Mouse (Mus musculus) forebrain, embryonic 16.5 days (tissue): ENCODE measurements around the gene Mgrn1. TPM values are rescaled to one million over a fixed set of nuclear protein-coding genes. Genes with fewer than 3 reads are reported as not detected.

Experiments used
- ATAC-seq: fragments of 200-750 bp; cut with Nextera tagmentation; 2 replicates; pipeline ENCODE4 v1.8.0; 2017; ENCODE audit warnings: mild to moderate bottlenecking, moderate library complexity
- H3K27ac ChIP-seq: fragments of 300-500 bp; sonication (generic); 2 replicates; pipeline ENCODE4 v1.5.1; 2014; ENCODE audit warnings: low read length, control low read depth
- H3K27me3 ChIP-seq: fragments of 300-500 bp; sonication (generic); replicated peaks from 2 replicates; pipeline ENCODE4 v1.6.1; 2014; ENCODE audit warnings: low read length; ENCODE audit not compliant: control insufficient read depth, insufficient read depth
- H3K36me3 ChIP-seq: fragments of 300-500 bp; sonication (generic); 2 replicates; pipeline ENCODE4 v1.6.1; 2014; ENCODE audit not compliant: control insufficient read depth, insufficient read depth
- H3K4me1 ChIP-seq: fragments of 300-500 bp; sonication (generic); replicated peaks from 2 replicates; pipeline ENCODE4 v1.6.1; 2014; ENCODE audit warnings: low read length; ENCODE audit not compliant: control insufficient read depth, insufficient read depth
- H3K4me2 ChIP-seq: fragments of 300-500 bp; sonication (generic); 2 replicates; pipeline ENCODE4 v1.6.1; 2014; ENCODE audit warnings: mild to moderate bottlenecking, low read length, control low read depth
- H3K4me3 ChIP-seq: fragments of 300-500 bp; sonication (generic); replicated peaks from 2 replicates; pipeline ENCODE4 v1.5.1; 2014; ENCODE audit warnings: mild to moderate bottlenecking, low read length, control low read depth
- H3K9ac ChIP-seq: fragments of 300-500 bp; sonication (generic); replicated peaks from 2 replicates; pipeline ENCODE4 v1.6.1; 2014; ENCODE audit warnings: low read depth, low read length, control low read depth
- H3K9me3 ChIP-seq: fragments of 300-500 bp; sonication (generic); 2 replicates; pipeline ENCODE4 v1.6.1; 2016; ENCODE audit warnings: low read length; ENCODE audit not compliant: control insufficient read depth
- WGBS: fragments of 180-500 bp; shearing (Covaris S2); extraction: QIAGEN DNeasy Blood & Tissue Kit; methylation state at CpG from one replicate; pipeline ENCODE4 v1.1.7; 2014; 5-methylcytosine and 5-hydroxymethylcytosine counted together
- polyA plus RNA-seq: library from polyadenylated mRNA; unstranded; fragments of >200 nt; fragmentation: Nextera tagmentation; extraction: Ambion mirVana; gene quantifications from 2 replicates; pipeline ENCODE4 v1.2.1, GENCODE M21; 2015

Gene Mgrn1
- polyA plus RNA-seq, 1 experiment from 2014 or later = 108 TPM

DNA sequence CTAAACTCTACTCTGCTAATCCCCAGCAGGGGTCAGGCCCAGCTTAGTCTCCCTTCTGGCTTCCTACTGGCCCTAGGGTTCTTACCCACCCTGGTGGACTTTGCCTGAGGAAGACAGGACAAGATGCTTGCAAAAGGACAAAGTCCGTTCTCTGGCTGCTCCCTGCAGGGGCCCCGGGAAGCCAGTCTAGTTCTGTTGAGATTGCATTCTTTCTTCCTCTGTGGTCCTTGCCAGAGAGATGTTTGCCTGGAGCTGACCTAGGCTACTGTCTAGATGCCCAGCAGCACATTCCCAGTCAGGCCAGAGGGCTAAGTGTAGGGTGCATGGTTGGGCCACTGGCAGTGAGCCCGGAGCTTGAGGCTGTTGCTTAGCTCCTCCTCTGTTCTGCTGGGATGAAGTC, 46.4 kb downstream of the Mgrn1 start:
- Histone ChIP-seq H3K36me3 (peaks cover 28% of the 10 kb centered on the region), H3K4me1 (no peaks in the 10 kb centered on the region), H3K27ac (no peak overlapping the region), H3K9ac (no peak overlapping the region), H3K4me2 (no peak overlapping the region), H3K27me3 (no peaks in the 10 kb centered on the region), H3K9me3 (no peaks in the 10 kb centered on the region), H3K4me3 (no peak overlapping the region)
- no peak for ATAC-seq
- WGBS = 87% methylated on average over 3 of the region's 3 CpGs

- H3K36me3 ChIP-seq = peaks cover 21% of the 10 kb centered on the region
- no peak overlapping the region for H3K9ac ChIP-seq
- H3K9me3 ChIP-seq = no peaks in the 10 kb centered on the region
- H3K27me3 ChIP-seq = no peaks in the 10 kb centered on the region
- H3K4me3 ChIP-seq = no peak overlapping the region
- no peak for ATAC-seq
- H3K4me1 ChIP-seq = peaks cover 14% of the 10 kb centered on the region
- H3K27ac ChIP-seq = no peak overlapping the region
- no peak overlapping the region for H3K4me2 ChIP-seq
- 97% methylated on average over 31 of the region's 31 CpGs for WGBS
These were observed 49.4 kb downstream of the Mgrn1 start for GRCm38 (mm10) chr16:4935430-4935829.

DNA sequence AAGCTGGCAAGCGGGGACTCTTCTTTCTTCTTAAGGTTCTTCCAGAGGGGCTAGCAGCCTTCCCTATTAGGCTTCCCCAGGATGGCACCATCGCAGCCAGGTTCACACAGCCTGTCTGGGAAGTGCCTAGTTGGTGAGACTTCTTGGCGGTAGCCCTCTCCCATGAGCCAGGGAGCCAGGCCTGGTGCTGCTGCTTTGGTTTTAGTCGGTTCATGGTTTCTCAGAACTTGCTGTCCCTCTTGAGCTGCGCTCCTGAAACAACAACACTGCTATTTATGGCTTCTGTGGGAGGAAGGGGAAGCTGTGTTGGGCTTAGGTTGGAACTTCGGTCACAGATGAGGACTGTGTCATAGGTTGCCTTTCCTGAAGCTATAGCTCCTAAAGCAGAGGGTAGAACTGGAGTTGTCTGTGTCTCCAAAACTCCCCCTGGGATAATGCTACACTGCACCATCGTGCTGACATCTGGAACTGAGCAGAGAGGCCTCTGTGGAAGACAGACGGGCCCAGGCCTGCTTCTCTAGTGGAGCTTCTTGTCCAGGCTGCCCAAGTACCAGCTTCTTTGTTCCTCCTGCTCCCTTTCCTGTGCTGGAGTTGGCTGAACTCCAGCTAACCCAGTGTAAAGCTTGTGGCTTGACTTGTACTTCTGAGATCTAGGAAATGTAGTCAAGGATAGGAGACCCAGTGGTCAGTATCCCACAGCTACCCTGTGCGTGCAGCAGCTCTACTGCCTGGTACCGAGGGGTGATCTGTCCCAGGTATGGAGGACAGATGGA, 50.1 kb downstream of the Mgrn1 start:
- Histone ChIP-seq H3K4me1 (peaks cover 16% of the 10 kb centered on the region), H3K4me2 (no peak overlapping the region), H3K27ac (no peak overlapping the region), H3K9me3 (no peaks in the 10 kb centered on the region), H3K36me3 (peaks cover 21% of the 10 kb centered on the region), H3K27me3 (no peaks in the 10 kb centered on the region), H3K4me3 (no peak overlapping the region), H3K9ac (no peak overlapping the region)
- no peak for ATAC-seq
- 90% methylated on average over 10 of the region's 10 CpGs for WGBS

GRCm38 (mm10) chr16:4937351-4938190, 51.5 kb downstream of the Mgrn1 start:
- H3K9me3 ChIP-seq = no peaks in the 10 kb centered on the region
- ATAC-seq = no peak
- H3K9ac ChIP-seq = no peak overlapping the region
- H3K4me1 ChIP-seq = peaks cover 16% of the 10 kb centered on the region
- H3K27ac ChIP-seq = no peak overlapping the region
- H3K27me3 ChIP-seq = no peaks in the 10 kb centered on the region
- 92% methylated on average over 8 of the region's 8 CpGs for WGBS
- H3K4me3 ChIP-seq = no peak overlapping the region
- peaks cover 27% of the 10 kb centered on the region for H3K36me3 ChIP-seq
- no peak overlapping the region for H3K4me2 ChIP-seq

DNA sequence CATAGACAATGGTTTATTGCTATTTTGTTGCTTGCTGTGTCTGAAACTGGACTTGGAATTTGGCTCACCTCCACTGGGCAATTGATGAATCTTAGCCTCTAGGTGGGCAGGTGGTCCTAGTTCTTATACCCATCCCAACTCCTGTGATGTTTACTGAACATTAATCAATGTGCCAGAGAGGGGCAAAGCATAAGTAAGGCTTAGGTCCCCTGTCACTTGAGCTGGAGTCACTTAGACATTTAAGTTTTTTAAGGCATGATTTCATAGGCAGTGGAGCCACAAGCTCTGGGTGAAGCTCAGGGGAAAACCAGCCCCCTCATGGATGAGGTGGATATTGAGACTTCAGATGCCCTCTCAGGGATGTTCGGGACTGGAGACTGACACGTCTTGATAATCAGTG, 52.4 kb downstream of the Mgrn1 start, which contains the start of gene Nudt16l1:
TSS of gene Nudt16l1 (plus strand) at position 301 of the 400 bp plus-strand sequence.
- Histone ChIP-seq H3K4me3 (peak within 1 kb of the TSS; percentile 90), H3K27me3 (no peaks in the 10 kb centered on the region), H3K36me3 (peaks cover 23% of the 10 kb centered on the region), H3K4me1 (peaks cover 16% of the 10 kb centered on the region), H3K27ac (peak within 1 kb of the TSS; percentile 65), H3K9ac (peak within 1 kb of the TSS; percentile 91), H3K4me2 (peak within 1 kb of the TSS; percentile 90), H3K9me3 (no peaks in the 10 kb centered on the region)
- WGBS = 3% methylated on average over 2 of the region's 2 CpGs
- no peak for ATAC-seq

GRCm38 (mm10) chr16:4938989-4939388, 52.9 kb downstream of the Mgrn1 start:
- WGBS = 0% methylated on average over 28 of the region's 28 CpGs
- no peaks in the 10 kb centered on the region for H3K9me3 ChIP-seq
- peak overlapping the region; percentile 90 for H3K4me3 ChIP-seq
- peaks cover 23% of the 10 kb centered on the region for H3K36me3 ChIP-seq
- peak overlapping the region; percentile 65 for H3K27ac ChIP-seq
- H3K9ac ChIP-seq = peak overlapping the region; percentile 91
- H3K27me3 ChIP-seq = no peaks in the 10 kb centered on the region
- H3K4me2 ChIP-seq = peak overlapping the region; percentile 90
- H3K4me1 ChIP-seq = peaks cover 16% of the 10 kb centered on the region
- ATAC-seq = peak; percentile 97

DNA sequence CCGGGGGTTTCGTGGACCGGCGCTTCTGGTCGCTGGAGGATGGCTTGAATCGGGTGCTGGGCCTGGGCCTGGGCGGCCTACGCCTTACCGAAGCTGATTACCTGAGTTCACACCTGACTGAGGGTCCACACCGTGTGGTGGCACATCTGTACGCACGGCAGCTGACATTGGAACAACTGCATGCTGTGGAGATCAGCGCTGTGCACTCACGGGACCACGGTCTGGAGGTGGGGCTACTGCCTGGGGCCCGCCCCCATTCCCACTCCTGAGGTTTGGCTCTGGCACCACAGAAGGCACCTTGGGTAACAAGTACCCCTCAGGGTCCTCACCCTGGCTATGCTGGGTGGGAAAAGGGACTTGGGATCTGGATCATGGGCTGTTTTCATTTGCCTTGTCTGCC, 53.4 kb downstream of the Mgrn1 start:
- Histone ChIP-seq H3K27me3 (no peaks in the 10 kb centered on the region), H3K9ac (peak overlapping the region; percentile 91), H3K36me3 (peaks cover 23% of the 10 kb centered on the region), H3K9me3 (no peaks in the 10 kb centered on the region), H3K4me1 (peaks cover 16% of the 10 kb centered on the region), H3K4me2 (peak overlapping the region; percentile 90), H3K27ac (peak overlapping the region; percentile 65), H3K4me3 (peak overlapping the region; percentile 90)
- 1% methylated on average over 16 of the region's 16 CpGs for WGBS
- ATAC-seq = peak; percentile 61

GRCm38 (mm10) chr16:4940311-4940850, 54.3 kb downstream of the Mgrn1 start:
- Histone ChIP-seq H3K36me3 (peaks cover 20% of the 10 kb centered on the region), H3K9ac (no peak overlapping the region), H3K27ac (no peak overlapping the region), H3K4me1 (peaks cover 16% of the 10 kb centered on the region), H3K4me3 (no peak overlapping the region), H3K9me3 (no peaks in the 10 kb centered on the region), H3K27me3 (no peaks in the 10 kb centered on the region), H3K4me2 (no peak overlapping the region)
- 90% methylated on average over 10 of the region's 10 CpGs for WGBS
- ATAC-seq = no peak

DNA sequence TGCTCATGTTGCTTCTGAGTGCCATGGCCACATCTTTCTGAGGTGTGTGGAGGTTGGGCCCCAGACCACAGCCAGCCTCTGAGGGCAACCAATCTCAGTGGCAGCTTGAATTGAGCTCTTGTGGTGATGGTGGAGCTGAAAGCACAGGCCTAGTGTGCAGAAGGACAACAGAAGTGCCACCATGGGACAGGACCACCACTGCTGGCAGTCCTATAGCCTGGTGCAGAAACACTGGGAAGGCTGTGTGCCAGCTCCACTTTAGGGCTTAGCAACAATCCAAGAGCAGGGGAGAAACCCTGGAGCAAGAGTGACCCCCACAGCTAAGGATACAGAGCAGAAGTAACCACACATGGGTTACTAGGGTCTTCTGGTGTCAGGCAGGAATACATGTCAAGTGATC, 55.0 kb downstream of the Mgrn1 start:
- no peaks in the 10 kb centered on the region for H3K27me3 ChIP-seq
- no peak for ATAC-seq
- no peak overlapping the region for H3K27ac ChIP-seq
- peaks cover 16% of the 10 kb centered on the region for H3K4me1 ChIP-seq
- H3K9me3 ChIP-seq = no peaks in the 10 kb centered on the region
- H3K9ac ChIP-seq = no peak overlapping the region
- no peak overlapping the region for H3K4me3 ChIP-seq
- H3K4me2 ChIP-seq = no peak overlapping the region
- peaks cover 20% of the 10 kb centered on the region for H3K36me3 ChIP-seq
